Mouse (Mus musculus): ENCODE data around the gene Igbp1.

- TF ChIP-seq CTCF (IDR thresholded peaks at IDR 0.05; ENCODE audit: low read depth): no peak
- no peak for TF ChIP-seq EP300 (IDR thresholded peaks at IDR 0.05; ENCODE audit: low read depth)
Measured at GRCm38 (mm10) chrX:100516683-100517082, 22.6 kb downstream of the Igbp1 start.
